Mouse (Mus musculus): ENCODE measurements around the gene Hoxd4.

The Hoxd4 gene

GRCm38 (mm10) chr2:74747661-74748141 lies 36.0 kb downstream of the Hoxd4 start:
- no peak for DNase-seq

- DNase-seq, result no peak
These were observed 36.8 kb downstream of the Hoxd4 start for GRCm38 (mm10) chr2:74748436-74748995.

GRCm38 (mm10) chr2:74749337-74750121 lies 37.8 kb downstream of the Hoxd4 start:
- peak; percentile 12 for DNase-seq

- DNase-seq, result no peak
These were observed 39.1 kb downstream of the Hoxd4 start for GRCm38 (mm10) chr2:74750731-74751250.

GRCm38 (mm10) chr2:74751861-74752260 lies 40.1 kb downstream of the Hoxd4 start:
- no peak for DNase-seq

- DNase-seq, result no peak
These were observed 40.9 kb downstream of the Hoxd4 start for GRCm38 (mm10) chr2:74752431-74753174.

GRCm38 (mm10) chr2:74753175-74753523 lies 41.4 kb downstream of the Hoxd4 start:
- DNase-seq, result no peak

- no peak for DNase-seq
These were observed 42.0 kb downstream of the Hoxd4 start for GRCm38 (mm10) chr2:74753711-74754110.

- no peak for DNase-seq
These were observed 48.4 kb downstream of the Hoxd4 start for GRCm38 (mm10) chr2:74760146-74760545.

GRCm38 (mm10) chr2:74761941-74762340 lies 50.2 kb downstream of the Hoxd4 start:
- DNase-seq, result no peak

GRCm38 (mm10) chr2:74762522-74763244 lies 51.0 kb downstream of the Hoxd4 start, which contains the start of gene Hoxd1:
Gene Hoxd1, plus strand, starts transcription at chr2:74762980.
- no peak for DNase-seq

- no peak for DNase-seq
These were observed 51.6 kb downstream of the Hoxd4 start for GRCm38 (mm10) chr2:74763245-74763735.

GRCm38 (mm10) chr2:74763976-74764375 lies 52.2 kb downstream of the Hoxd4 start:
- no peak for DNase-seq

GRCm38 (mm10) chr2:74774359-74774758 lies 62.6 kb downstream of the Hoxd4 start:
- DNase-seq, result no peak

- DNase-seq, result no peak
These were observed 66.0 kb downstream of the Hoxd4 start for GRCm38 (mm10) chr2:74777536-74778275.

All from layer of hippocampus, adult 9-11 months (tissue).